Mouse (Mus musculus): Measurements from ENCODE around the gene Tcf20.

- TF ChIP-seq CTCF (IDR thresholded peaks at IDR 0.05; ENCODE audit: low read depth, low read length) (no peak), POLR2A (IDR thresholded peaks at IDR 0.05; ENCODE audit: insufficient read depth, low read length) (no peak), EP300 (IDR thresholded peaks at IDR 0.05; ENCODE audit: insufficient read depth, low read depth, low read length) (no peak)
Observed at GRCm38 (mm10) chr15:82792566-82792965, 195.1 kb downstream of the Tcf20 start.

All from ES-Bruce4 (cell line).